ENCODE assay signal across 1 mouse cellular context in the genomic region with DNA sequence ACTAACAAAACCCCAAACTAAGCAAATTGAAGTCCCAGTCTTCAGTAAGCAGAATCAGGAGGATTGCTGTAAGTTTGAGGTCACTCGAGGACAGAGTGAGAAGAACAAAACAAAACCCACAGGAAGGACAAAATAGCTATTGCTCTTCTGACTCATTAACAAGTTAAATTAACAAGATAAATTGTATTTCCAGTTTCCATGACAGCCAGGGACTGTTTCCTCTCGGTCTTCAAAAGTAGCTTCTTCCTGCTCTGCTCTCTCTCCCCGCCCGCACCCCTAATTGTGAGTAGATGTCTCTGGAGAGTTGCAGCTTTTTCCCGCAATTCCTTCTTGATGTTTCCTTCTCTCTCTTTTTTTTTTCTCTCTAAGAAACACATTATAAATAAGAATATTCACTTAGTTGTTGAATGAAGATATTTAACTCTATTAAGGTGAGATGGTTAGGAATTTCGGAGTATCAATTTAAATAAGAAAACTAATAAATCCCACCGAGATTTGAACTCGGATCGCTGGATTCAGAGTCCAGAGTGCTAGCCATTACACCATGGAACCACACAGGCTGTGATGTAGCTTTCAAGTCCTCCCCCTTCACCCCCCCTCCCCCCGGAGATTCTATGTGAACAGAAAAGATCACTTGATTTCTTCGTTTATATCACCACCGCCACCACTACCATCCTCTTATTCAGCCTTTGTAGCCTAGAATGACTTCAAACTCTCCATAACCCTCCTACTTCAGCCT.
A peak's percentile ranks its signal among the peaks of the same experiment; 100 is the strongest.
TF ChIP-seq lines count a peak whose summit lies in the region.

No protein-coding gene starts in this region.

TF ChIP-seq in MEL, 35 proteins besides CTCF, POLR2A, EP300 and RAD21:
- TF ChIP-seq TBP (IDR thresholded peaks at IDR 0.05; ENCODE audit: low read depth, low read length) (peak; percentile 99), SMC3 (IDR thresholded peaks at IDR 0.05; ENCODE audit: low read depth, low read length) (no peak), TCF12 (IDR thresholded peaks at IDR 0.05; ENCODE audit: low read depth, low read length) (no peak), HCFC1 (IDR thresholded peaks at IDR 0.05; ENCODE audit: low read depth, low read length) (no peak), MAFK (IDR thresholded peaks at IDR 0.05; ENCODE audit: borderline replicate concordance, low read depth, low read length) (peak; percentile 67; the same call in 1 of the 2 replicates), ETS1 (IDR thresholded peaks at IDR 0.05; ENCODE audit: low read depth, low read length) (no peak)
